Mouse (Mus musculus) WW6 (cell line): Measurements from ENCODE around the gene Mettl9.
"Not testable (repeated sequence)": the region's sequence is repeated elsewhere in the genome, so short reads cannot be mapped to it uniquely, and the experiment has no call there.

ENCODE experiments used
- DNase-seq: peaks from one replicate; pipeline ENCODE4 v3.0.0-alpha.2; 2013; ENCODE audit warnings: low read depth, low spot score

The Mettl9 gene

DNA sequence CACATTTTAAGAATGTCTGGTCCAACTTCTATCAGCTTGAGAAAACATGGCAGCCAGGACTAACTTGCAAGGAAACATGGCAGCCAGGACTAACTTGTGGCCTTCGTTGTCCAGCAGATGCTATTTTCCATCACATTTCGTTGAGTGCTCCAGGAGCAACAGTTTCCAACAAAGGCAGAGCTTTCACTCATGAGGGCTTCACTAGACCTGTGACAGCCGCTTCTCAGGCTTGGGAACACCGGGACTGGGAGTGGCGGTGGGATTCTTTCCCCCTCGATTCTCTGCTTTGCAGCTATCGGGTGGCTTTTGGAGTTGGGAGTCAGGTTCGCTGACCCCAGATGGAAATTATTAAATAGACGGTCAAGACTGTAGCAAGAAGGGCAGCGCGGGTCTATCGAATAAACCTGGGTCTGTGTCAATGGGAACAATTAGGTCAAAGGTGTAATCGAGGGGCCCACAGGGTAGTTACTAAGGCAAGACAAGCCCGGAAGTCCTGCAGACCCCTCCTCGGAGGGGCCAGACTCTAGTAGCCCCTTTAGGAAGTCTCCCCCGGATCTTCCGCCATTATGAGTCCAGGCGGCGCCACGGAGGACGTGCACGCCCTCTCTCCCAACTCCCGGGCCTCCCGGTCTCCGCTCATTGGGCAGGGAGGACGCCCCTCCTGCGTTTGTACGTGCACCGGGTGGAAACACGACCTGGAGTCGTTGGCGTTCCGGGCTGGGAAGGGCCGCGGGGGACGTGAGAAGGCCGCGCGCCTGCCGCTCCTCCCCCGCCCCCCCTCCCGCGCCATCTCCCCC is at the start of gene Mettl9:
Gene Mettl9, plus strand, starts transcription at position 590 of the 797 bp plus-strand sequence.
- DNase-seq: peak; percentile 87

DNA sequence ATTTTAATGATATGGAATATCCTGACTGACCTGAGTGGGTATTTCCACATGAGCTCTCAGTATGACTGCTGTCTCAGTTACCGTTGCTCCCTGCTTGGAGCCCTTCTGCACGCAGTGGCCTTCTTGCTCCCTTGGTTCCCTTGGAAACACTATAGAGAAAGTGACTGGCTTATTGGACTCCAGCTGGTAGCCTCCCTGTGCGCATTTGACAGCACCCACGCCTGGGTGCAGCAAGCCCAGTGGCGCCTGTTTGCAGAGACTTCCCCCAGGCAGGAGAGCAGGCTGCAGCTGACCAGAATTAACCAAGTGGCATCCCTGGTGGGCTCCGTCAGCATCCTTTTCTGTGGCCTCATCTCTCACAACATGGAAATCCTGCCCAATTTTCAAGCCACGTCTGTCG is 43.1 kb upstream of the Mettl9 start:
- no peak for DNase-seq

DNA sequence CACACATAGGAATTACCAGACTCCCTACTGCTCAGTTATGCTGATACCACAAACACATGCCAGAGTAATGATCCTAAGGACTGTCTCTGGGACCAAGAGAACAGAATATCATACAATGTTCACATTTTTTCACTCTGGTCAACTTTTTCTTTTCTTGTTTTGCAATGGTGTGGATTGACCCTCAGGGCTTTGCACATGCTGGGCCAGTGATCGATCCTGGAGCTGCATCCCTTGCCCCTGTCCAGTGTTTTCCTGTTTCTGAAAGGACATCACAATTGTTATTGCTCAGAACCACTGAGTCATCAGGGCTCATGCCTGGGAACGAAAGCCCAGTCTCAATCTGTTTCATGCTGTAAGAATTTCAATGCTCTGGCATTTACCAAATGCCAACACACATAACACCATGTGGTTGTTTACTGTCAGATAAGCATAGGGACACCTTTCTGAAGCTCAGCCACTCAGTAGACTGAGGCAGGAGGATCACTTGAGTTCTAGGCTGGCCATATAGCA is 35.2 kb upstream of the Mettl9 start:
- no peak for DNase-seq

DNA sequence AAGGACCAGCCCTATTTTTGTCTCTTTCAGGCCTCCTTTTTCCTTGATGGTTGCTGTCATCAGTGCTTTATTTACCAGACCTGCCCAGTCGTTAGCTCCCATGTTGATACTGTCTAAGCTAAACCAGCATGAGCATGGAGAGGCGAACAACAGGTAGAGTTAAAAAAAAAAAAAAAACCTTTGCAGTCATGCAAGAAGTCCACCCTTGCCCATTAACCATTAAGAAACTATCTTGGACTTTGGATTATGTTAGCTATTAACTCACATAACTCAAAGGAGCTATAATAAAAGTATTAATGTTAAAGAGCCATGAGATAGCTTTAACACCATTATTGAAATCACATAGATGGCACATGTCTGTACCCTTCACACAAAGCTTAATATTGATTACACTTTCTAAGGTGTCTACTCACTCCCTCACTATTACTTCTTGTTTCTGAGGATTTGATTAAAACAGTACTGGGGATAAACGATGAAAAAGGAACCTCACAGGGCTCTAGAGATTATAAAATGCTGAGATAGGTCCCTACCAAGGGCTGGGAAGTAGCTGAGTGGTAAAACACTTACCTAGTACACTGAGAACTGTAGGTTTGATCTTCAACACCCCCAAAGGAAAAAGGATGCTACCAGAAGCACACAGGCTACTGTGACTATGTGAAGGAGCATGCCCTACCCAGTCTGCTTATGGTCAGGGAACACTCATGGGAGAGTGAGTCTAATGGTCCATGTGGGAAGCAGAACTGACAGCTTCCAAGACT is 34.0 kb upstream of the Mettl9 start:
- no peak for DNase-seq

DNA sequence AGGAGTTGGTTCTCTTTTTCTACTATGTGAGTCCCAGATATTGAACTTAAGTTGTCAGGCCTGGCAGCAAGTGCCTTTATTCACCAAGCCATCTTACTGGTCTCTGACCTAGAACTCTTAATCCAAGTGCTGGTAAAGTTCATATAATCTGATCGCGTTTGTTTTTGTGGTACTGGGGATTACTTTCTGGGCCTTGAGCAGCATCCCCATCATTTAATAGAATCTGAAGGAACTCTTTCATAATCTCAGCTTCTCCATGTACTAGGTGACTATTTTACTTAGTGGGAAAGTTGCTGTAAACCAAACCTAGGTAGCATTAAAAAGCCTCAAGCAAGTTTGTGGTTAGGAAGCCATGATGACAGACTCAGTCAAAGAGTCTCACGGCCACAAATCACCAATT is 32.4 kb upstream of the Mettl9 start:
- no peak for DNase-seq

DNA sequence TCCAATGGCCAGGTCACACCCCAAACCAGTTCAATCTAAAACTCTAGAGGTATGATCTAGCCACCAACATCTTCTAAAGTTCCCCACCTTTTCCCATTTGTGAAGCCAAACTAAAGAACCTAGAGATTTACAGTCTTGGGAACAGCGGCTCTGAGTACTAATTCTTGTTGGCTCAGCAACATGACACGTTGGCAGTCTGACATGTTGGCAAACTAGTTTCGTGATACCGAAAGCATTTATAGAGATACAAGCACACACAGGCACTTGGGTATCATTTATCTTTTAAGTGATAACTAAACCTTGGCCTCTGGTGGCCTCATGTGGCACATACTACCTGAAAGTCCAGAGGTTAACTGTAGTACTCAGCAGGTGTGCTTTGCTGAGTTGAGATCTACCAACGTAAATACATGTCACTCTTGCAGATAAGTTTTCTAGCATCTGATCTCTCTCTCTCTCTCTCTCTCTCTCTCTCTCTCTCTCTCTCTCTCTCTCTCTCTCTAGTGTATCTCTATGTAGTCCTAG is 31.8 kb upstream of the Mettl9 start:
- no peak for DNase-seq

DNA sequence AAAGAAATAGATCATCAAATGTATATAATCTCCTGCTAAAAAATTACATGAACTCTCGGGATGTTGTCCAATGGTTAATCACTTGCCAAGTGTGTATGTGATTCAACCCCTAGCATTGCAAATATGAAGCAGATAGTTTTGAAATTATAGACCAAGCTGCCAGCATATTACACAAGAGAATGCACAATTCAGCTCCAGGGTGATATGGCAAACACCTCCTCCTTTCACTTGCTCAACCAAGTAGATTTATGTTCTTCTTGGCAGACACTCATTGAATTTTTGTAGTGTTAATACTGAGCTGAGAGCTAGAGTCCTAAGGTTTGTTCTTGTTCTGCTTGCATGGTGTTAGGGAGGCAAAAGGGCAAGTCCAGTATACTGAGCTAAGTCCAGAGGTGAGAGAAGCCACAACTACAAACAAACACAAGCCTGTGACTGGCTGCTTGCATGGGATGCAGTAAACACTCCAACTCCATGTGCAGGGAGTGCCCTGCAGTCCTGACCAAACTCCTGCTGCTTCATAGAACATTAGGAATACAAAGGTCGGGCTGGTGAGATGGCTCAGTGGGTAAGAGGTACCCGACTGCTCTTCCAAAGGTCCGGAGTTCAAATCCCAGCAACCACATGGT is 30.3 kb upstream of the Mettl9 start:
- no peak for DNase-seq

DNA sequence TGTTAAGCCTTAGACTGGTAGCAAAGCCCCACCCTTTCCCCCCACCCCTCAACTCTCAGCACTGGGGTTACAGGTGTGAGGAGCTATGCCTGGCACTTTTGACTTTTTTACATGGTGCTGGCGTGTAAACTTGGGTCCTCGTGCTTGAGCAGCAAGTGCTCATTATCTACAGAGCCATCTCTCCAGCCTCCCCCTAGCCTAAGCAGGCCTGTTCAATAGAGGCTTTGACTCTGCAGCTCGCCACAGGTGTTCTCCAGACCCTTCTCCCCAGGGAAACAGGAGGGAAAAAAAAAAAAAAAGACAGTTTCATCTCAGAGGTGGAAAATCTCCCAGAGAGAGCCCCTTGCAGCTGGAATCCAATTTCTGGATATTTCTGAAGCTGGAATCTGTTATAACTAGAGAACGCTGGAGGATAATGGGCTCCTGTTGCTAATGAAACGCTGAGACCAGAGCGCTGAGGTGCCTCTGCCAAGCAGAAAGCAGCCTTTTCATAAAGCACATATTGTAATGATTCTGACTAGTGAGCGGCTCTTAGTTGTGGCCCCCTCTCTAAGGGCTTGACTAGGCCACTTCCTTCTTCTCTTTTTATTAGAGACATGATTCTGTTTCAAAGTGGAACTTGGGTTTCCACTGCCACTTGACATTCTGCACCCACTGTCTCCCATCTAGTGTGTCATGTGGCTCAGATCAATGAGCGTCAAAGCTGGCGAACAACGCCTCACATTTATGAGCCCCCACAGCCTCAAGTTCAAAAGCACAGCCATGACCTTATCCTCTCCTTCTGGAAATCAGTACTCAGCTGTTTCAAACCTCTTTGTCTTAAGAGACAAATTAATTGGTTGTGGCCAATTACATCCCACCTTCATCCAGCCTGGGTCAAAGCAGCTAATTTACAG is 22.2 kb upstream of the Mettl9 start:
- no peak for DNase-seq

DNA sequence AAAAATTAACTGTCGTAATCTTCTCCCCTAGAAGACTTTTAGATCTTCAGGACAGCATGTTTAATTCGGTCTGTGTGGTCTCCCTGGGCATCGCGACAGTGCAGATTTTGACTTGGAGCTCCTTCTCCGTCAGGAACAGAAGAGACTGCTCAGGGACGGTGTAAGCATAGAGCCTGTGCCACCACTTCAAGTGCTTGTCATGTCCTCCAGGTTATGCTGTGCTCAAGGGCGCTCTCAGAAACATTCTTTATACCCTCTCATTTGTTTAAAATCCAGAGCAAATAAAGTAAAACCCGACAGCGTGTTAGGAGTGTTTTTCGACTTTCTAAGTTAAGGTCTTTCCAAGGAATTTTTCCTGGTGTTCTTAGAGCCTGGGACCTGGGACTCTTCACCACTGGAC is 19.8 kb upstream of the Mettl9 start:
- no peak for DNase-seq

DNA sequence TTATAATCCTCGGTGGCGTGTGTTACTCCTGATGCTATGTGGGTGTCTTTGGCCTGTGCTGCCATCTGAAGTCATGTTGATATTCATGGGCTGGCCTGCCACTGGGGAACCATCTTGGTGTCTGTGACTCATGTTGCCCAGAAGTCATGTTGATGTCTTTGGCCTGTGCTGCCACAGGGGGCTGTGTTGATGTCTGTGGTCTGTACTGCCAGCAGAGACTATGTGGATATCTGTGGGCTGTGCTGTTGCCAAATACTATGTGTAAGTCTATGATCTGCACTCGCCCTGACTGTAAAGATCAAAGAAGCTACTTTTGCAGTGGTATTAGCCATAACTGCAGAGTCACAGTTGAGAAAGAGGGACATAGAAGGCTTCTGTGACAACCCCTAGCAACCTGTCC is 15.5 kb upstream of the Mettl9 start:
- DNase-seq: no peak

DNA sequence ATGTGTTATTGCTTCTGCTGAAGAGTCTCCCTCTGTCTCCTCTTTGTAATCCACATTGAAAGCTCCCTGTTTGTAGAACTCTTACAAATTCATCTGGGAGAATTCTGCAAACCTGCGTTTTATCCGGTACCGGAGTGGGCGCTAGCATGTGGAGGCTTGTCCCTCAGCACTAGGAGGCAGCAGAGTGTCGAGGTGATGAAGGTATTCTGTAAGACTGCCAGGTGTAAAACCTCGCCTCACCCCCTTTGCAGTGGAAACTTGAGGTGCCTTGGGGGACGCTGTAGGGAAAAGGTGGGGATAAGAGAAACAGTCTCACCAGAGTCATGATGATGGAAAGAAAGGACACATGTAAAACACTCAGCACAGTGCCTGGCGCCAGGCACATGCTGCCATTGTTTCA is 14.0 kb upstream of the Mettl9 start:
- DNase-seq: no peak

DNA sequence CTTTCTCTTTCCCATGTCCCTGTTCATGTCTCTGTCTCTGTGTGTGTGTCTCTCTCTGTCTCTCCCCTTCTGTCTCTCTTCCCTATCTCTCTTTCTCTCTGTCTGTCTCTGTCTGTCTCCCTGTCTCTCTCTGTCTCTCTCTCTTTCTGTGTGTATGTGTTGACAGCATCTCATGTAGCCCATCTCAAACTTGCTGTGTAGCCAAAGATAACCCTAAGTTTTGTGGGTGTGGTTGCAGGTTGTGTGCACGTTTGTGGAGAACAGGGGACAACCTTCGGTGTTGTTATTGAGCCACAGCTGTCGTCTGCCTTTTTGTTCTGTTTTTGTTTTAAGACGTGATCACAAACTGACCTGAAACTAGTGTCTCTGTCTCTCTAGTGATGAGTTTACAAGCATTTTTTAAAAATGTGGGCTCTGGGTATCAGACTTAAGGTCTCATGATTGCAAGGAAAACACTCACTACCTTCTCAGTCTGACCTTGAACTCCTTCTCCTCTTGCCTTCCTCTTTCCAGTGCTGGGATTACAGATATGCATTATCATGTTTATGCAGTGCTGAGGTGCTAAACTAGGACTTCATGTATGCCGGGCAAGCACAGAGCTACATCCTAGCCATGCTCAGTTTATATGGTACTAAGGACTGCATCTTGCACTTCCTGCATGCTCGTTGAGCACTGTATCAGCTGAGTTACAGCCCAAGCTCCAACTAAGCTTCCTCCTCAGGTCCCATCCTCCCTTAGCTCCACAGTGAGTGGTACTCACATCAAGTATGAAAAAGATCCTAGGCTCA is 8.8 kb upstream of the Mettl9 start:
- no peak for DNase-seq

DNA sequence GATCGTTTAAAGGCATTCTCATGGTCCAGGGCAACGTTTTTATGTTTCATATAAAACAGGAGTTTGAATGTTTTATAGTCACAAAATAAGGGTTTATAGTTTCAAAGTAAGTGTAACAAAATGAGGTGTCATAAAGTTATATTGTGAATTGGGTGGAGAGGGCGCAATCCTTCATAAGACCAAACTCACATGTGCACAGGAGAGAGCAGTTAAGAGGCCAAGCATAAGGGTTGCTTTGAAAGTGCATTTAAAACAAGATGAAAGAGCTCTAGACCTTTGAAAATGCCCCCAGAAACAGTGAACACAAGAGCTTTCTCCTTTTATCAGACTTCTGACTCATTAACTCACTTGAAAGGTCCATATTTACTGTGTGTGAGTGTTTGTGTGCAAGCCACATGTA is 7.9 kb upstream of the Mettl9 start:
- no peak for DNase-seq

DNA sequence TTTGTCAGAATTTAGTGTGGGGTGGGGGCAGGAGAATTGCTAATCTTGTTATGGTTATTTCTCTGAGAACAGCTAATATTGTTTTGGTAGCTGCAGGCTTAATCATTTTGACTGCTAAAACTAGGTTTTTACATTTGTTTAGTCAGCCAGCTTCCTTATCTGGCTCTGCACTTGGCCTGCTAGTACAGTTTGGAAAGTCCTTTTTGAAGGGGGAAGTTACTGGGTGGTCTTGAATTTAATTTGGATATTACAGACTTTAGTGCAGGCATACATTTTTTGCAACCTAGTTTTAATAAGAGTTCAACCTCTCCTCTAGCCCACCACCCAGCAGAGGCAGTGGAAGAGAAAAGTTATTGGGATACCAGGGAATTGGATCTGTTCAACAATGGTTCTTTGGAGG is 4.3 kb upstream of the Mettl9 start:
- DNase-seq: not testable (repeated sequence)

DNA sequence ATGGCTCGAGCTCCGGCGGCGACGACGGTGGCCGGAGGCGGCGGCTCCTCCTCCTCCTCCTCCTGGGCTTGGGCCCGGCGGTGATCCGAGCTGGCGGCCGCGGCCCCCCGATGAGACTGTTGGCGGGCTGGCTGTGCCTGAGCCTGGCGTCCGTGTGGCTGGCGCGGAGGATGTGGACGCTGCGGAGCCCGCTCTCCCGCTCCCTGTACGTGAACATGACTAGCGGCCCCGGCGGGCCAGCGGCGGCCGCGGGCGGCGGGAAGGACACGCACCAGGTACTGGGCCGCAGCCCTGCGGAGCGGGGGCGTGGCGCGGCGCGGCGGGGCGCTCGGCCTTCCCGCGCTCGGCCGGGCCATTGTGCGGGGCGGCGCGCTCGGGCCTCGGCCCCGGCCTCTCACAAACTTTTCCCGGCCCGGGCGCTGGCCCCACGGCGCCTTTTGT is 476 bp downstream of the Mettl9 start:
- DNase-seq: no peak

DNA sequence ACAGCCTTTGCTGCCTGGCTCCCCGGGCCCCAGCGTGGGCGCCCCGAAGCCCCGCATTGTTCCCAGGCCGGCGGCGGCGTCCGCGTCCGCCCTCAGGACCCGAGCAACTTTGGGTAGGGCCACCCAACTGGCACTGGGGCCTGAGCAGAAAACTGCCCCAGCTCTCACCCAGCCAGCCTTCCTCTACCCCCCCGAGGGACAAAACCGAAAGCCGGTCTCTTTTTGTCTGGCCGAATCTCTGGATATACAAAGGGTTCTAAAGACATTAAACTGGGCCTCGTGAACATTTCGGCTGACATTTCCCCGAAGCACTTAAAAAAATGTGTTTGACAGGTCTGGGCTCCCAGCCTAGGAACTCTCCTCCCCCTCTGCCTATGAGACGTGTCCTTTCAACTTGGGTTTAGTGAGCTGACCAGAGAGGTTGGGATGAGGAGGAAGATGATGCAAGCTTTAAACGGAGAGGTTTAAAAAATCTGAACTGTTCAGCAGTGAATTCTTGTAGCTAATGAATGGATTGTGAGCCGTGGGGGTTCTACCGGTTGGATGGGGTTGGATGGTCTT is 996 bp downstream of the Mettl9 start:
- no peak for DNase-seq

DNA sequence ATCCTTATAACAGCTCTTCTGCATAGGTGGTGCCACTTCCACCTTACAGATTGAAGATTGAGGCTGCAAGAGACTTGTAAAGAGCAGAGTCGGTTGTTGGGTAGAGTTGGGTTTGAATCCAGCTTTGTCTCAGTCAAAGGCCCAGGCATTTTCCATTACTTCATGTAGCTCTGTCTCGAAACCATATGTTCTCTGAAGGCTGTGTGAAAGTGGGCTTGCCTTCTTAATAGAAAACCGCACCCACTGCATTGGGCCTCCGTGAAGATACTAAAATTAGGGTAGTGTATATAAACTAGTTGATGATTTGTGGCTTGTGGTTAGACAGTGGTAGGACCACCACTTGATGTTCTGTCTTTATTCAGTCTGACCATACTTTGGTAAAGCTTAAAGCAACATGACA is 6.3 kb downstream of the Mettl9 start:
- DNase-seq: no peak

DNA sequence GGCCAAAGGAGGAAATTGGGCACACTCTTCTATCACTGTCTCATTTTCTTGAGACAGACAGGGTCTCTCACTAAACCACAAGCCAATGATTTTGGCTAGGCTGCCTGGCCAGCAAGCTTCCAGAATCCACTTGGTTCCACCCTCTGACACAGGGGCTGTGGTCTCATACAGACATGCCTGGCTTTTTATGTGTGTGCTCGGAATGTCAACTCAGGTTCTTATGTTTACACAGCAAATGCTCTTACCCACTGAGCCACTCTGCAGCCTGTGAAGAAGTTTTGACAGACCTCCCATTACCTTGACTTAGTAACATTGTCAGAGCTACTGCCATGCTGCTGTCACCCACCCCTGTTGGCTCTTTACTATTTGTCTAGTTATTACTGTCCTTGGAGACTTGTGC is 7.7 kb downstream of the Mettl9 start:
- no peak for DNase-seq

DNA sequence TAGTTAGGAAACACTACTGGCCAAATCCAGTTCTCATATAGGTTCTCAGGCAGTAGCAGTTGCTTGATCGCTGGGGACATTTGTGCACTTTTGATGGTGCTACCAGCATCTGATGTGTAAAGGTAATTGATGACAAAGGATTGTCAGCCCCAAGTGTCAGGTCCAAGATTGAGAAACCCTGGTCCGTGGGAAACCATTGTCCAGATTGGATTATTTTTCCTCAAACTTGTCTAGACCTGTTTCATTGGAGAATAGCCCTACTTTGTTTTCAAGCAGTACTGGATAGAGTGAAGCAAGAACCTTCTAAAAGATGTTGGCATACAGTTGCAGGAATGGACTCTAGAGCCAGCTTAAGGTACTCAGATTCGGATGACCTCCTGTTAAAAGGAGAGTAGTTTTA is 8.8 kb downstream of the Mettl9 start:
- DNase-seq: no peak

DNA sequence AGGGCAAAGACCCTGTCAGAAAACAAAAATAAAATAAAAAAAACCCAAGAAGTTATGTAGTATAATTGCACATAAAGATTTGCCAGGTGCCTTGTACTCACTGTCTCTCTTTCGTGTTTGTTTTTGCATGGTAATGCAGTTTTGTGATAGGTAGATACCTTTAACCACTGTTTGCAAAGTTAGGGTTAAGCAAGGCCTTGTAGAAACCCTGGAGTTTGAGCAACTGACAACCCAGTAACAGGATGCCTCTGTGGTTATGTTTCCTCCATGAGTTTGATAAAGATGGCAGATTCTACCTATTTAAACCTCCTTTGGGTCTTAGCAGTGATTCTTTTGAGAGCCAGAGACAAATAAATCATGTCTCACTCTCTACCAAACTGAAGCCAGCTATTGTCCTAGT is 9.3 kb downstream of the Mettl9 start:
- no peak for DNase-seq
